Mouse (Mus musculus) monocyte, adult 5-6 weeks (primary cell): ENCODE measurements around the gene Ctsw. TPM values are rescaled to one million over a fixed set of nuclear protein-coding genes. Genes with fewer than 3 reads are reported as not detected.

Source experiments
- ATAC-seq: fragments of 153-309, 156-312 bp; replicated peaks from 2 replicates; pipeline ENCODE4 v1.8.0; 2017; ENCODE audit warnings: mild to moderate bottlenecking; ENCODE audit not compliant: low TSS enrichment, insufficient number of reproducible peaks, severe bottlenecking, poor library complexity, low FRiP score
- total RNA-seq: library from RNA; stranded (forward); fragments of 200-1000, 200-491, 200-594 nt; gene quantifications from 3 replicates; pipeline ENCODE4 v1.2.3, GENCODE M21; 2017

Gene Ctsw
- total RNA-seq, 1 experiment from 2014 or later: 113 TPM

DNA sequence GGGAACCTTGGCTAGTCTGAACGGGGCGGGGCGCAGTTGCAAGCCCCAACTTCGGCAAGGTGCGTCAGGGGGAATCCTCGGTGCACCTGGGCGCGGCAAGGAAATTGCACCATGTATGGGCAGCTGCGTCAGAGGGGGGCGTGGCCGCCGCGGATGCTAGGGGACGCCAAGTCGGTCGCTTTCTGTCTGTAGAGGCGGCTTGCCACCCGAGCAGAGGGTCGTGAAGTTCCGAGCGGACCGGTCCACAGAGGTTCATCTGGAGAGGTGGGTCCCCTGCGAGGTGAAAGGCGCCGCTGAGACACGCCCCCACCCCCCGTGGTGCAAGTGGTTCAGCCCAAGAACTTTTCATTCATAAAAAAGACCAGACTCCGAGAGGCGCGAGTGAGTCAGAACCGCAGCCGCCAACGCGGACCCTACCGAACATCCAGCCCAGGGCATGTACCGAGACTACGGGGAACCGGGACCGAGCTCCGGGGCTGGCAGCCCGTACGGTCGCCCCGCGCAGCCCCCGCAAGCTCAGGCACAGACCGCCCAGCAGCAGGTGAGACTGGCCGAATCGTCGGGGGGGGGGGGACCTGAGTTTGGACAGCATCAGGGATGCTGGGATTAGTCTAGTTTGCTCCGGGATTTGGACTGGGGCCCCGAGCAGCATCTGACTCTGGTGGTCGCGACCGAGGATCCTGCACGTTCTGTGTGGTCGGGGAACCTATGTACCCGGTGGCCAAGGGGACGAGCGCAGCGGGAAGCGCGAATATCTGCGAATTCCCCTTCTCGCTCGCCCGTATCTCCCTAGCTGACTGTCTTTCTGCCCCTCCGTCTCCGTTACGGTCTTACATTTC, 20.6 kb downstream of the Ctsw start, which contains the start of gene Fosl1:
Fosl1 (plus strand) TSS at position 33 of the 839 bp plus-strand sequence.
- peak; percentile 64 for ATAC-seq

DNA sequence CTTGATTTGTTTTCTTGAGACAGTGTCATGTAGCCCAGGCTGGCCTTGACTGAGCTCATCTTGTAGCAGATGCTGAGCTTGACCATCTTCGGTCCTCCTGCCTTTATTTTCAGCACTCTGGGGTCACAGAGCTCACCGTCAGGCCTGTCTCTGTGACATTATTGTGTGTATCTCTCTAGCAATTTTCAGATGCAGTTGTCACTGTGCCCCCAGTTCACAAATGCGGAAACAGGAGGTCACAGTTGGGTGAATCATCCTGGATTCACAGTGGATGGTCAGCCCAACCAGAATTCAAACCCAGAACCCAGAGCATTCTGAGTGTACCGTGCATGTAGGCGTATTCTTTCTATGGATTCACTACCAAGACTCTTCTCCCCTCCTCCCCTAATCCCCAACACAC, 22.6 kb downstream of the Ctsw start:
- no peak for ATAC-seq

DNA sequence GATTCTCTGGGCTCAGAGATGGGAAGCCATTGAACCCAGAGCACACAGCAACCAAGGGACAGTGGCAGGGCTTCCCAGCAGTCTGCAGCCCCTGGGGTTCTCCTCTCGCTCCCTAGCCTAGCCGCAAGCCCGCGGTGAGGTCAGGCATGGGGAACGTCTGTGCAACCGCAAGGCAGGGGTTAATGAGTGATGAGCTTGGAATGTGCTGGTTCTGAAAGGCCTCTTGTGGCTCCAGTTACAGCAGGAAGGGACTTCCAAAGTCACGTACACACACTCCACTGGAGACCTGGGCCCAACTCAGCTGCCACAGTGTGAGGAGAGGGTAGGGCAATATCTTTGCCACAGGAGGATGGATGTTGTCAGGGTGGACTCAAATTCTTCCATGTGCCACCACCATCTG, 23.4 kb downstream of the Ctsw start:
- no peak for ATAC-seq

DNA sequence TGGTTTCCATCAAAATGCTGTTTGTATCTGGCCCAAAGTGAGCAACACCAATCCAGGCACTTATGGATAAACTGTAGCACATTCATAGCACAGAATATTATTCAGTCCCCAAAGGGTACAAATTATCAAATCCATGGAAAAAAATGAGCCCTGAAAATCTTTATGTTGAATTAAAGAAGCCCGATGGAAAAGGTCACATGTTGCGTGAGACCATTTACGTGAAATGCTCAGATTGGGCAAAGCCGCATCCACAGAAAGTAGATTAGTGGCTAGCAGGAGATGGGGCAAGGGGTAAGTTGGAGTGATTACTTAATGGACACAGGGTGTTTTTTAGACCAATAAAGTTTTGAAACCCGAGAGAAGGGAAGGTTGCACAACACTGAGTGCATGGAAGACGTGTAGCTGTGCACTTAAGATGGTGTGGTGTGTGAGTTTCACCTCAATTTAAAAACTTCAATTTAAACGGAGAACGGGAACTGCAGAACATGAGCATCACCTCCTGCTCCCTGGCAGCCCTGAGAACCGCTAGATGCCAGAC, 23.9 kb downstream of the Ctsw start:
- ATAC-seq: peak; percentile 36; the same call in 1 of the 2 replicates

DNA sequence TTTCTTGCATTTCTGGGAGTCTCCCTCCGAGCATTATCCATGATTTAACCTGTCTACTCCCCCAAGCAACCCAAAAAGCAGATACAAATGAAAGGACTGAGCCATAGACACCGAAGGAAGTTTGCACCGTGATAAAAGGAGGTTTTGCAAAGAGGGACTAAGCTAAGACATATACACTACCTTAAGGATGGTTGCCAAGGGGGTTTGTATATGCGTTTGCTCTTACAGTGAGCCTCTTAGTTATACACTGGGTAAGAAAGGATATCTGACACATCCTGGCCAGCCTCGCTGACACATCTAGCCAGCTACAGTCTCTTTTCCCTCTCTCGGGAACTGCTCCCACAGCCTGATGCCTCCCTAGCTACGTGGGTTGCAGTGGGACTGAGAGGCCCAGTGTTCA, 34.4 kb downstream of the Ctsw start:
- ATAC-seq: no peak

DNA sequence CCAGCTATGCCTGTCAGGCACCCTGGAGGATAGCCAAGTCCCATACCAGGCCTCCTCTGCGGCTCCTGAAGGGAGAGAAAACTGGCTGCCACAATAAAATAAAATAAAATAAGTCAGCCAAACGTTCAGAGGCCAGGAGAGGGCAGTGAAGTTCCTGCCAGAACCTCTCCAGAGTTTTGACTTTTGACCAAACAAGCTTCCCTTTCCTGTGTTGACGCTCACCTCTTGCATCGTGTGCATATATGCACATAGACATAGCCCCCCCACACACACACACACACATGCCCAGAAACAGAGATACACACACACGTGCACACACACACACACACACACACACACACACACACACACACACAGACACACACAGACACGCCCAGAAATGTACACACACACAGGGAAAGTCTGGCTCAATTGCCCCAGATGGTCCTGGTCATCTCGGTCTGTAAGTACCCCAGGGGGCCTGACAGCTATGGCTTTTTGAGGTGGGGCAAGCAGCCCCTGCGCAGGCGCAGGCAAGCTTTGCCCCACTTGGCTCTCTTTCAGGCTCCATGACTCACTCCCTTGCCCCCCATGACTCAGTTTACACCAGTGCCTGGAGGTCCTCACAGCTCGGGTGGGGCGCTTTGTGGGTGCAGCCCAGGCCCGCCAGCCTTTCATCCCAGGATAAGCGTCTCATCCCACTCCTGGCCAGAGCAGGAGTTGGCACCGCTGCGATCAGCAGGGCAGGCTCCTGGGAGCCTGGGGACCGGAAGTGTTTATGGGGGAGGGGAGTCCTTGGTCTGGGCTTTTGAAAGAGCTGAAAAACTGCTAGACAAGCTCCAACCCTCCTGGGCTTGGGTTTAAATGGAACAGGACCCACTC, 35.1 kb downstream of the Ctsw start:
- peak; percentile 81 for ATAC-seq

DNA sequence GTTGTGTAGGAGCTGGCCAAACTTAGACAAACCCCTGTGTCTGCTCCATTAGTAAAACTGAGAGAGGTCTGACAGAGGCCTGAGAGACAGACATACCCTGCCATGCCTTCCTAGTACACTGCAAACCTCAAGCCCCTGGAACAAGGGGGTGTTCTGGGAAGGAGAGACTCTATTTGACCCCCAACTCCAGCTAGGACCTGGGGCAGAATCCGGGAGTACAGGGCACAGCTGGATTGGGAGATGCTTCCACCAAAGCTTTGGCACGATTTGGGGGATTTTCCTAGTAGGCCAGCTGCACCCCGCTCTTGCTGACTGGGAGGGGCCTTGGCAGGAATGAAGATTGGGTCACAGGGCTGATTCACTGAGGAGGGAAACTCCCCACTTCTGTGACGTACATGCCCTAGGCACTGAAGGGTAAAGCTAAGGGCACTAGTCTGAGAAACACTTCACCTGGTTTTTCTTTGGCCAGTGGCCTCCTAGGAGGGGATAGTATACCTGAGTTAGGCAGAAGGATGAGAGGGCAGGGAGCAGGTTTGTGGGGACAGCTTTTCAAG, 36.3 kb downstream of the Ctsw start:
- no peak for ATAC-seq

DNA sequence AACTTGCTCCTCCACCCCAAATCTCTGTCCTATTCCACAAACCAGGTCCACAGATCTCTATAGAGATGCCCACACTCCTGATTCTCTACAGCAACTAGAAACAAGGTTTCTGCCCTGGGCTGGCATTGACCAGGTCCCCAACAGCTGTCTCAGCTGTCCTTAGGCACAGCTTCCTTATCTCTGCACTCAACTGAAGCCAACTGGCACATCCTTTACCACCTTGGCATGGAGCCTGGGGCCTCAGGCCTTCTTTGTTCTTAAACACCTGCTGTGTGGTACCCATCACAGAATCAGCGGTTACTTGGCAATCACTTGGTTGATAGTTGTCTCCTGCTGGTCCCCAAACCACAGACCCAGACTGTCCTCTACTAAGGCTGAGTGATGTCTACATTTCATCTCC, 37.9 kb downstream of the Ctsw start:
- no peak for ATAC-seq

DNA sequence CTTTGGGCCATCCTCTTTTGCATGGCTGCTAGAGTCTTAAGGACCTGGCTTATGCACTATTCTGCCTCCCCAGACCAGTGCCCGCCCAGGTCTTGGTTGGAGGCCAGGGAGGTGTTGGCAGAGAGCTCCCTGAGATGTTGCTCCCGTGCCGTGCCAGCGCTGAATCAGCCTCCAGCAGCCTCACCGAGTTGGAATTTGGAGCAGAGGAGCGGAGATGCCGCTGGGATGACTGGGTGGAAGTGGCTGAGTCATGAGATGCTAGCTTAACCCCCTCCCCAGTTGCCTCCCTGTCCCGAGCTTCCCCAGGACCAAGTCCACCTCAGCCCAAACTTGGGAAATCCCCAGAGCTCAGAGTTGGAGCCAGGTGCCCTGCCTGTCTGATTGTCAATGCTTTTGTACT, 38.5 kb downstream of the Ctsw start:
- ATAC-seq: no peak

DNA sequence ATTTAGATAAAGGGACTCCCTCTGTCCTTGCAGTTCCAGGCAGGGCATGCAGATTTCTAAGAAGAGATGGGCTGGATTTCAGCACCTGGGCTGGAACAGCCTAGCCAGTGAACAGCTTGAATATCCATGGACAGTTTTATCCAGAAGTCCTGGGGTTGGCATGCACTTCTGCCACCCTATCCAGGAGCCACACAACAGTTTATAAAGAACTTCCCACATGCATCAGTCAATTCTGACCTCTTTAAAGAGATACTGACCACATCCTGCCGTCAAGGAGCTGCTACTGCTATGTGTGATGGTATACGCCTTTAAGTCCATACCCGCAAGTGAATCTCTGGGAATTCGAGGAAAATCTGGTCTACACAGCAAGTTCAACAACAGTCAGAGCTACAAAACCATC, 39.1 kb downstream of the Ctsw start:
- no peak for ATAC-seq

DNA sequence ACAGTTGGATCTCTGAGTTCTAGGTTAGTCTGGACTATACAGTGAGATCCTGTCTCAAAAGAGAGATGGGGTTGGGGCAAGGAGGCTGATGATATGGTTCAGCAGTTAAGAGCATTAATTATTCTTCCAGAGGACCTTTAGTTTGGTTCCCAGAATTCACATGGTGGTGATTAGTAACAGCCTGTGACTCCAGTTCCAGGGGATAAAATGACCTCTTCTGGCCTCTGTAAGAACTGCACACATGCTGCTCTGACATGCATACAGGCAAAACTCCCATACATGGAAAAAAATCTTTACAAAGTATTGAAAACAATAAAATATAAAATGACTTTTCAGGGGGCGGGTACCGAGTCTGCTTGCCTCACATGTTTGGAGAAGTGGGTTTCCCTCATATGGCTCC, 40.2 kb downstream of the Ctsw start:
- ATAC-seq: no peak

DNA sequence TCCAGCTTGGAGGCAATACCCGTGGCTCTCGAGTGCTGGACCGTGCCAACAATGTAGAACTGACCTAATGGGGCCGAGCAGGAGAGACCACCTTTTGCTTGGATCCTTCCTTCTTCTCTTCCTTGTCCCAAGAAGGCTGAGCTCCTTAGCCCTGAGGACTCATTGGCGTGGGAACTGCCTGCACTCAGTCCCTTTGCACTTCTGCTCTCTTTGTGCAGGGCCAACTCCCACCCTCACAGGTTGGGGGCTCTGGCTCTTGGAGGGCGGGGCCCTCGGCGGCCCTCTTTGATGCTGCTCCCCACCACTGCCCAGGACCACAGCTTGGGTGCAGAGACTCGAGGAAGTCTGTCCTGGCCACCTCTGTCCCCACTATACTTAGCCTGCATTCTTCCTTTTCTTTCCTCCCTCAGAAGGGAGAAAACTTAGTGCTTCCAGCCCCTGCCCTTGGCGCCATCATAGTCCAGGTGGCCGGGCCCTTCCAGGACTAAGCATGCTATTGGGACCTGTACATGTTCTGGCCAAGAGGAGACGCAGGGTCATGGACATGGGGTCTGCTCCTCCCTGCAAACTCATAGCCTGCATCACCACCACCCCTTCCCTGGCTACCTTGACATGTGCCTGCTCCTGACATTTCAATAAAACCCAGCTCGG, 41.5 kb downstream of the Ctsw start:
- ATAC-seq: no peak

DNA sequence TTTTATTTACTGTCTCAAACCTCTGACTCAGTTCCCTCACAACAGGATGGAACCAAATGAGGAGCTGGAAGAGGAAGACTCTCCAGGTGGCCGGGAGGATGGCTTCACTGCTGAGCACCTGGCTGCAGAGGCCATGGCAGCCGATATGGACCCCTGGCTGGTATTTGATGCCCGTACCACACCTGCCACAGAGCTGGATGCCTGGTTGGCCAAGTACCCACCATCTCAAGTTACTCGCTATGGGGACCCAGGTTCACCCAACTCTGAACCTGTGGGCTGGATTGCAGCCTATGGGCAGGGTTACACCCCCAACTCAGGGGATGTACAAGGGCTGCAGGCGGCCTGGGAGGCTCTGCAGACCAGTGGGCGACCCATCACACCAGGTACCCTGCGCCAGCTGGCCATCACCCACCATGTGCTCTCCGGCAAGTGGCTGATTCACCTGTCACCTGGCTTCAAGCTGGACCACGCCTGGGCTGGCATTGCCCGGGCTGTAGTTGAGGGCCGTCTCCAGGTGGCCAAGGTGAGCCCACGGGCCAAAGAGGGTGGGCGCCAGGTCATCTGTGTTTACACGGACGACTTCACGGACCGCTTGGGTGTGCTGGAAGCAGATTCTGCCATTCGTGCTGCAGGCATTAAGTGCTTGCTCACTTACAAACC, 42.3 kb downstream of the Ctsw start:
- no peak for ATAC-seq

DNA sequence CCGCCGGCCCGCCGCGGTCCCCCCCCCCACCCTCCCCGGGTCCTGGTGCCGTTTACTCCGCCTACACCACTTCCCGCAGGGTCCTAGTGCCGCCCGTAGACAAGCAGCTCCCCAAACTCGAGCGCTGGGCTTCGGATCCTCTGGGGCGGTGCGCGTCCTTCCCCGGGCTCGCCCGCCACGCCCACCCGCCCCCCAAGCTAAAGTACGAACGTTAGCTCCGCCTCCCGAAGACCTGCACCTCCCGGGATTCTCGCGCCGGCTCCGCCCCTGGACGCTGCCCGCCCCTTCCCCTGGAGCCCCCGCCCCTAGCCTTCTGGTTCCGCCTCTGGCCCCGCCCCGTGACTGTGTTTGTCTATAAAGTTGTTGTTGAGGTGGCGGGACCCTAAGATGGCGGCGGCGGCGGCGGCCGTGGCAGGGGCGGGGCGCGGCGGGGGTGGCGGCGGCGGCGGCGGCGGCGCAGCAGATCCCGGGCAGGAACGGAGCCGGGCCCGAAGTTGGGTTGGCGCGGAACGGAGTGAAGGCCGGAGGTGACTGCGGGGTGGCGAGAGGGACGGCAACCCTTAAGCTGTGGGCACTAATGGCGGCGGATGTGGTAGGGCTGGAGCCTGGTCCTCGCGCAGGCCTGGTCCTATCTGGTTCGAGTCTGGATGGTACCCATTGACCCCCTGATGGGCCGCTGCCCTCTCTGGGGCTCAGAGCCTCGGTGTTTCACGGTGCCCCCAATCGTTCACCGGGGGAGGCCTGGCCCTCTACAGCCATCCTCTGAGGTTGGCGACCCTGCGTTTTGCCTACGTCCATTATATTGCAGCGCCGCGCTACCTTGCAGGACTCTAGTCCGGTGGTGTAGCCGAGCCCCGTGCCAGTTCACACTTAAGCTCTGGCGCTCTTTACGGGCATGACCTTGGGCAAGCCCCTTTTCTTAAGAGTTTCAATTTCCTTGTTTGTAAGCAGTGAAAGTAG, 43.2 kb downstream of the Ctsw start, which contains the start of the genes Drap1 and AI837181:
Drap1 (minus strand) TSS at position 198 of the 960 bp plus-strand sequence.
AI837181 (plus strand) TSS at position 363 of the 960 bp plus-strand sequence.
- ATAC-seq: peak; percentile 66

DNA sequence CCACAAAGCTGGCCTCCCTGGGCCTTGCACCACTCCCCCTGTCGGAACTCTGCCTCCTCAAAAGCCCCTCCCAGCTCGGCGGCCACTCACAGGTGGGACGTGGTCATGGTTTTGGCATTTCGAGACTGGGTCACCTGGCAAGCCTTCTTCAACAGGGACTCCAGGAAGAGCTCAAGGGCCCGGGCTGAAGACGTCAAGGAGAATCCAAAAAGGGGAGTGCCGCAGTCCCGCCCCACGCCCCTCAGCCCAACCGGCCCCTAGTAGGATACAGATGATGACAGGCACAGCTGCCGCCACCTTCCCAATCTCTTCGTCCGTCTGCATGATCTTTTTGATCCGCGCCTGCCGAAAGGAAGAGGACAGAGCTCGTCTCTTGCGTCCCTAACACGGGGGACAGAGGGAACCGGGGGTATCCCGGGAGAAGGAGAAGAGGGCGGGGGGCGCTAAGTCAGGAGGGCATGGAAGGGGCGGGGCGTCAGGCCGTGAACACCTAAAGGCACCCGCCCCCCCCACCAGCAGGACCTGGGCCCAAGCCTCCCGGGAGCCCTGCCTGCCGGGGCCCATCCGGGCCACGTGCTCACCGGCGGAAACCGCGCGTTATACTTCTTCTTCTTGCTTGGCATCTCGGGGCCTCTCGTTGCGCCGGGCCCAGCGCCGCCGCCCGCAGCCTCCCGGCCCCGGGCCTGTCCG, 44.1 kb downstream of the Ctsw start:
- peak; percentile 5; the same call in 1 of the 2 replicates for ATAC-seq

DNA sequence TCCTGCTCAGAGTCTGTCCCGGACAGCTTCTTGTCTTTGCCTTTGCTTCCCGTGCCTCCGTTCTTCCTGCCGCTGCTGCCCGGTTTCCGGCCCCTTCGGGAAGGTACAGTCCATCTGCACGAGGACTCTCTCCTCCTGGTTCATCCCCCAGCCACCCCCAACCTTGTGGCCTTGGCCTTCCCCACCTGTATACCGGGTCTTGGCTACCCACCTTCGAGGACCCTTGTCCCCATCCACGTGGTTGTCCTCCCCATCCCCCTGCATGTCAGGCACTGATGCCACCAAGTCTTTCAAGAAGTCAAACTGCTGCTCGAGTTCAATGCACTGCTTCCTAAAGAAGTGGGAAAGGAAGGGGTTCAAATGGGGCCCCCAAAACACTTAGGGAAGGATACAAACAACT, 44.7 kb downstream of the Ctsw start:
- no peak for ATAC-seq
